10 mouse cellular contexts compared by ENCODE assay signal in the genomic region with DNA sequence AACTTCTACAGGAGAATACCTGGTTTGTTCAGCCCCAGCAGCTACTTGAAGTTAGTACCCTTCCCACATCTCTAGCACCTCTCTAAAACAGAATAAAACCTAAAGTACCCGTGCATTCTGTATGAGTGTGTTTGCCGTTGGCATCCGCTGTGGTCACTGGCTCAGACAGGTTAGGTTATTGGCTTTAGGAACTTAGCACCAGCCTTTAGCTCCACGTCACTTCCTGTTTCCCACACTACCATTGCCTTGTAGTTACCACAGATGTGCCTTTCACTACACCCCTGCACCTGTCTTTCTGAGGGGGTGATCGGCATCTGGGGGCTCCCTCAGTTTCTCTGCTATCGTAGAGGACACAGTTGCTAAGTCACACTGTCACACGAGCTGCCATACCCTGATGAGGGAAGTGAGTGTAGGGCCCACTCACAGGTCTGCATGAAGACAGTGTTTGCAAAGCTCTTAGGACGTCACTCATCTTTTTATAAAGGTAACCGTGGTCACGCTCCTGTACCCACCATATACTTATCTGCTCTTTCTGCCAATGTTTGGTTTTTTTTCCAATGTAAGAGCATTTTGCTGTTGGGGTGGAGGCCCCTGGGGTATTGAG. TPM values are rescaled to one million over a fixed set of nuclear protein-coding genes. Genes with fewer than 3 reads are reported as not detected.
DNase-seq lines count a peak whose midpoint lies in the region.
"Had no signal": no experiment of that assay in that cellular context is flagged by ENCODE, and none has a peak within 500 bp of the region (broad histone marks: within the 10 kb centered on the region; RNA-seq: fewer than 3 reads in every experiment).

No protein-coding gene starts in this region.

- DNase-seq in A20 (ENCODE audit: low read depth, low spot score): peak; percentile 74
- DNase-seq in B cell, adult 2 months: peak; percentile 72 to 75
- DNase-seq in induced T-regulatory cell, adult 2 months (ENCODE audit: low read depth): peak; percentile 70
- DNase-seq in thymus, adult 18-20 months: peak; percentile 42 to 71
- DNase-seq in testis, postnatal 10 days (ENCODE audit: low spot score): no peak
- no peak for DNase-seq in urinary bladder, adult 2 months (ENCODE audit: low spot score)
- no peak for DNase-seq in adrenal gland, adult (ENCODE audit: inconsistent age in 2 of 2, low spot score in 1 of 2)
- DNase-seq: cerebellum, adult 9-11 months; heart, adult 2 months; layer of hippocampus, adult 9-11 months had no signal

RNA-seq across cellular contexts. Expression of a gene that starts 32.3 kb away (rescaled TPM):
- 9.5 and 10.8 TPM in 2 replicates for polyA plus RNA-seq in urinary bladder, adult 2 months (2012; rRNA removed)

RNA-seq across cellular contexts. Expression of a gene that starts 32.4 kb away (rescaled TPM):
- polyA plus RNA-seq in urinary bladder, adult 2 months (2012; rRNA removed): 26.0 and 27.7 TPM in 2 replicates

Comparison
In these comparisons a context has a peak if more than half of its experiments do, and no peak if none do; other contexts are left out.
1. DNase-seq: peak in A20 (single experiment), B cell, adult 2 months (2 of 2), induced T-regulatory cell, adult 2 months (single experiment) and thymus, adult 18-20 months (2 of 2); none in testis, postnatal 10 days (single experiment), urinary bladder, adult 2 months (single experiment) and adrenal gland, adult (0 of 2).